Mouse (Mus musculus): ENCODE data around the gene Tex13c3.
"Not testable (repeated sequence)": the region's sequence is repeated elsewhere in the genome, so short reads cannot be mapped to it uniquely, and the experiment has no call there.

Gene Tex13c3

GRCm38 (mm10) chrX:19481219-19481618, at the start of gene Tex13c3:
Gene Tex13c3, minus strand, starts transcription at chrX:19481319.
- DNase-seq = not testable (repeated sequence)

GRCm38 (mm10) chrX:19489731-19490130, 8.6 kb upstream of the Tex13c3 start:
- peak; percentile 3 for DNase-seq
